Mouse (Mus musculus) brain, embryonic 14.5 days (tissue): ENCODE measurements around the gene Nrn1.

Experiments used
- CTCF ChIP-seq: fragments of 200-500 bp; IDR thresholded peaks from 2 replicates; pipeline ENCODE4 v1.5.1; 2012; ENCODE audit warnings: inconsistent platforms, mild to moderate bottlenecking, moderate library complexity, borderline replicate concordance; ENCODE audit not compliant: insufficient read depth, insufficient read length; ENCODE audit errors: extremely low read depth
- POLR2A ChIP-seq: fragments of 200-500 bp; IDR thresholded peaks from 2 replicates; pipeline ENCODE4 v1.6.1; 2012; ENCODE audit warnings: mild to moderate bottlenecking, inconsistent platforms, borderline replicate concordance; ENCODE audit not compliant: poor library complexity, insufficient read depth, insufficient read length, severe bottlenecking; ENCODE audit errors: extremely low read depth

- TF ChIP-seq POLR2A, result no peak
- TF ChIP-seq CTCF, result no peak
Measured at GRCm38 (mm10) chr13:36733566-36733965, 1.4 kb downstream of the Nrn1 start.
